Mouse (Mus musculus): ENCODE measurements around the gene Shcbp1. TPM values are rescaled to one million over a fixed set of nuclear protein-coding genes. Genes with fewer than 3 reads are reported as not detected.

Shcbp1 gene
- polyA plus RNA-seq, 1 experiment from 2014 or later, result 73.2 TPM

DNA sequence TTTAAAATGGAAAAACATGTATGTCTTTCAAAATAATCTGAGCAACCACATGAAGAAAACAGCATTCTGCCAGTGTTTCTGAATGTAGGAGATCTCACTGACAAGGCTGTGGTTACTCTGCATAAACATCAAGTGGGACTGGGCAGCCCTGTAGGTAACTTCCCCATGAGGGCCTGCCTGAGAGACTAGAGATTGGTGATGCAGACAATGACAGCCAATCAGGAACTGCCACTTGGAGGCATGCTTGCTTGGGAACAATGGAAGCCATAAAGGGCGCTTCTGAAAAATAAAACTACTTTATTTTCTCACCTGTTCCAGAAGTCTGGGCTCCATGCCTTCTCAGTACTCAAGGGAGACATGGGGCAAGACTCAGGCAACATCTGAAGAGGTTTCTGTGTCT, 87.7 kb downstream of the Shcbp1 start:
- H3K4me3 ChIP-seq (ENCODE audit: low read length), result no peak overlapping the region
- H3K27me3 ChIP-seq (ENCODE audit: insufficient read depth, low read length), result no peaks in the 10 kb centered on the region
- H3K36me3 ChIP-seq (ENCODE audit: insufficient read depth, low read length), result no peaks in the 10 kb centered on the region
- no peaks in the 10 kb centered on the region for H3K9me3 ChIP-seq (ENCODE audit: low read length)
- H3K27ac ChIP-seq (ENCODE audit: low read length), result no peak overlapping the region
- no peaks in the 10 kb centered on the region for H3K4me1 ChIP-seq (ENCODE audit: insufficient read depth, low read length)
- no peak for ATAC-seq (ENCODE audit: low FRiP score, low TSS enrichment)
- no peak overlapping the region for H3K4me2 ChIP-seq (replicated peaks; ENCODE audit: low read depth, low read length)
- H3K9ac ChIP-seq (replicated peaks; ENCODE audit: low read length), result no peak overlapping the region
- WGBS, result 54% methylated on average over 1 of the region's 1 CpGs

Other genes with a start within 250 kb of the Shcbp1 start
- gene Zfp958, start 166.4 kb downstream of the Shcbp1 start, polyA plus RNA-seq (2015; fragmentation: Nextera tagmentation; extraction: Ambion mirVana), result 15.1 and 16.3 TPM in 2 replicates